Mouse (Mus musculus): ENCODE results near the gene Clasrp. TPM values are rescaled to one million over a fixed set of nuclear protein-coding genes. Genes with fewer than 3 reads are reported as not detected.
A peak's percentile ranks its signal among the peaks of the same experiment; 100 is the strongest.

The Clasrp gene
- 25.8 and 41.4 TPM in 2 replicates for total RNA-seq (2014; fragmentation: Nextera tagmentation)
- total RNA-seq (2017) = 34.2 and 35.1 TPM in 2 replicates
- polyA plus RNA-seq (2012) = 153 and 172 TPM in 2 replicates

- TF ChIP-seq TAL1 (conservative IDR thresholded peaks at IDR 0.05; ENCODE audit: low read depth, low read length) = no peak
- H3K36me3 ChIP-seq (replicated peaks) = peaks cover 43% of the 10 kb centered on the region
- peak; percentile 99 for ATAC-seq (ENCODE audit: extremely low read depth, insufficient number of reproducible peaks, low FRiP score, poor library complexity, severe bottlenecking)
These were observed at the start of gene Clasrp for GRCm38 (mm10) chr7:19603849-19604605. TSS of gene Clasrp (minus strand) at chr7:19604486.

GRCm38 (mm10) chr7:19652614-19653013 lies 48.3 kb upstream of the Clasrp start:
- no peak for ATAC-seq (ENCODE audit: extremely low read depth, insufficient number of reproducible peaks, low FRiP score, poor library complexity, severe bottlenecking)
- TF ChIP-seq GATA2 (IDR thresholded peaks at IDR 0.05; ENCODE audit: borderline replicate concordance, low read depth, low read length) (no peak), CTCF (IDR thresholded peaks at IDR 0.05; ENCODE audit: low read depth, low read length) (no peak), POLR2AphosphoS5 (IDR thresholded peaks at IDR 0.05; ENCODE audit: insufficient replicate concordance, low read depth, low read length) (no peak), GATA1 (IDR thresholded peaks at IDR 0.05; ENCODE audit: borderline replicate concordance, low read length) (no peak), TAL1 (conservative IDR thresholded peaks at IDR 0.05; ENCODE audit: low read depth, low read length) (no peak)
- no peak for DNase-seq (ENCODE audit: low spot score)
- Histone ChIP-seq H3K4me3 (ENCODE audit: low read depth, low read length) (no peak overlapping the region), H3K36me3 (replicated peaks) (peaks cover 95% of the 10 kb centered on the region), H3K4me1 (ENCODE audit: insufficient read depth, low read depth, low read length) (peaks cover 6% of the 10 kb centered on the region; the same call in 1 of the 2 replicates), H3K27me3 (ENCODE audit: insufficient read depth, low read length) (no peaks in the 10 kb centered on the region), H3K9me3 (replicated peaks) (no peaks in the 10 kb centered on the region)

More at GRCm38 (mm10) chr7:19603849-19604605, at the start of gene Clasrp:
- Histone ChIP-seq H3K27me3 (ENCODE audit: insufficient read depth, low read length) (no peaks in the 10 kb centered on the region), H3K9me3 (replicated peaks) (no peaks in the 10 kb centered on the region), H3K4me3 (ENCODE audit: low read depth, low read length) (peak within 1 kb of the TSS; percentile 97), H3K4me1 (ENCODE audit: insufficient read depth, low read depth, low read length) (peaks cover 34% of the 10 kb centered on the region)
- DNase-seq (ENCODE audit: low spot score) = peak; percentile 95

- H3K36me3 ChIP-seq (replicated peaks) = peaks cover 93% of the 10 kb centered on the region
- DNase-seq (ENCODE audit: low spot score) (no peak), ATAC-seq (ENCODE audit: extremely low read depth, insufficient number of reproducible peaks, low FRiP score, poor library complexity, severe bottlenecking) (no peak)
- no peaks in the 10 kb centered on the region for H3K9me3 ChIP-seq (replicated peaks)
- H3K27me3 ChIP-seq (ENCODE audit: insufficient read depth, low read length) = no peaks in the 10 kb centered on the region; the same call in 1 of the 2 replicates
- no peak overlapping the region for H3K4me3 ChIP-seq (ENCODE audit: low read depth, low read length)
- TF ChIP-seq GATA1 (IDR thresholded peaks at IDR 0.05; ENCODE audit: borderline replicate concordance, low read length) (no peak), GATA2 (IDR thresholded peaks at IDR 0.05; ENCODE audit: borderline replicate concordance, low read depth, low read length) (no peak)
- no peaks in the 10 kb centered on the region for H3K4me1 ChIP-seq (ENCODE audit: insufficient read depth, low read depth, low read length)
These were observed 46.9 kb upstream of the Clasrp start for GRCm38 (mm10) chr7:19651063-19651786.

GRCm38 (mm10) chr7:19641223-19641622 lies 36.9 kb upstream of the Clasrp start:
- TF ChIP-seq CTCF (IDR thresholded peaks at IDR 0.05; ENCODE audit: low read depth, low read length) = no peak
- no peak for TF ChIP-seq GATA2 (IDR thresholded peaks at IDR 0.05; ENCODE audit: borderline replicate concordance, low read depth, low read length)
- no peak for TF ChIP-seq POLR2AphosphoS5 (IDR thresholded peaks at IDR 0.05; ENCODE audit: insufficient replicate concordance, low read depth, low read length)
- no peak for TF ChIP-seq GATA1 (IDR thresholded peaks at IDR 0.05; ENCODE audit: borderline replicate concordance, low read length)
- no peak for TF ChIP-seq TAL1 (conservative IDR thresholded peaks at IDR 0.05; ENCODE audit: low read depth, low read length)
- no peaks in the 10 kb centered on the region for H3K27me3 ChIP-seq (ENCODE audit: insufficient read depth, low read length)
- H3K4me3 ChIP-seq (ENCODE audit: low read depth, low read length) = no peak overlapping the region
- peaks cover 92% of the 10 kb centered on the region for H3K36me3 ChIP-seq (replicated peaks)
- H3K9me3 ChIP-seq (replicated peaks) = no peaks in the 10 kb centered on the region
- ATAC-seq (ENCODE audit: extremely low read depth, insufficient number of reproducible peaks, low FRiP score, poor library complexity, severe bottlenecking) (no peak), DNase-seq (ENCODE audit: low spot score) (no peak)
- H3K4me1 ChIP-seq (ENCODE audit: insufficient read depth, low read depth, low read length) = peaks cover 4% of the 10 kb centered on the region; the same call in 1 of the 2 replicates

GRCm38 (mm10) chr7:19635074-19635827 lies 31.0 kb upstream of the Clasrp start:
- Histone ChIP-seq H3K27me3 (ENCODE audit: insufficient read depth, low read length) (no peaks in the 10 kb centered on the region), H3K4me1 (ENCODE audit: insufficient read depth, low read depth, low read length) (peaks cover 7% of the 10 kb centered on the region), H3K9me3 (replicated peaks) (no peaks in the 10 kb centered on the region), H3K4me3 (ENCODE audit: low read depth, low read length) (no peak overlapping the region), H3K36me3 (replicated peaks) (peaks cover 87% of the 10 kb centered on the region)
- DNase-seq (ENCODE audit: low spot score) = no peak
- ATAC-seq (ENCODE audit: extremely low read depth, insufficient number of reproducible peaks, low FRiP score, poor library complexity, severe bottlenecking) = no peak
- no peak for TF ChIP-seq TAL1 (conservative IDR thresholded peaks at IDR 0.05; ENCODE audit: low read depth, low read length)
- TF ChIP-seq CTCF (IDR thresholded peaks at IDR 0.05; ENCODE audit: low read depth, low read length) = no peak
- TF ChIP-seq GATA2 (IDR thresholded peaks at IDR 0.05; ENCODE audit: borderline replicate concordance, low read depth, low read length) = no peak
- TF ChIP-seq GATA1 (IDR thresholded peaks at IDR 0.05; ENCODE audit: borderline replicate concordance, low read length) = no peak
- TF ChIP-seq POLR2AphosphoS5 (IDR thresholded peaks at IDR 0.05; ENCODE audit: insufficient replicate concordance, low read depth, low read length) = no peak

- DNase-seq (ENCODE audit: low spot score) (no peak), ATAC-seq (ENCODE audit: extremely low read depth, insufficient number of reproducible peaks, low FRiP score, poor library complexity, severe bottlenecking) (no peak)
- peaks cover 82% of the 10 kb centered on the region for H3K36me3 ChIP-seq (replicated peaks)
- no peaks in the 10 kb centered on the region for H3K9me3 ChIP-seq (replicated peaks)
- H3K4me1 ChIP-seq (ENCODE audit: insufficient read depth, low read depth, low read length) = peaks cover 13% of the 10 kb centered on the region
- H3K4me3 ChIP-seq (ENCODE audit: low read depth, low read length) = no peak overlapping the region
- H3K27me3 ChIP-seq (ENCODE audit: insufficient read depth, low read length) = no peaks in the 10 kb centered on the region
- TF ChIP-seq GATA1 (IDR thresholded peaks at IDR 0.05; ENCODE audit: borderline replicate concordance, low read length) (no peak), CTCF (IDR thresholded peaks at IDR 0.05; ENCODE audit: low read depth, low read length) (no peak), TAL1 (conservative IDR thresholded peaks at IDR 0.05; ENCODE audit: low read depth, low read length) (no peak)
These were observed 30.3 kb upstream of the Clasrp start for GRCm38 (mm10) chr7:19634591-19634990.

All from G1E (cell line).